Mouse (Mus musculus) frontal cortex, postnatal 25 days (tissue): ENCODE results near the gene Magi1.
A peak's percentile ranks its signal among the peaks of the same experiment; 100 is the strongest.

ENCODE experiments used
- DNase-seq, 2 experiments: peaks; one replicate each; pipeline ENCODE4 v3.0.0; 2022; ENCODE audit warnings: low spot score in 2 of 2

Gene Magi1

GRCm38 (mm10) chr6:94116434-94117432, 167.0 kb downstream of the Magi1 start:
- no peak for DNase-seq

DNA sequence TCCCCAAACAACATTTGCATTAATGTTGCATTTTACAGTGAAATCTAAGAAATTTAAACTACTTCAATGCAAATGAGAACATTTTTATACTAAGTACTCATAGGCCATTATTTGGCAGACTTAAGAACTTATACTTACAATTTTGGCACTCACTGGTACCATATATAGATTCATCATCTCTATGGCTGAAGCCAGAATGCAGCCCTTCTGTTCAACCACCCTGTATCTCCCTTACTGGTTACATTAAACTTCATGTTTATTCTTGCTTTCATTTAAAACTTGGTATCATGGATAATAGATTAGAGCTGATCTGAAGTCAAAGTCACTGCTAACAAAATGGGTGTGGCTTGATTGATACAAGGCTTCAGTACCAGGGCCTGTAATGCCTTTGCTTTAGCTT, 171.9 kb downstream of the Magi1 start:
- DNase-seq, result no peak

DNA sequence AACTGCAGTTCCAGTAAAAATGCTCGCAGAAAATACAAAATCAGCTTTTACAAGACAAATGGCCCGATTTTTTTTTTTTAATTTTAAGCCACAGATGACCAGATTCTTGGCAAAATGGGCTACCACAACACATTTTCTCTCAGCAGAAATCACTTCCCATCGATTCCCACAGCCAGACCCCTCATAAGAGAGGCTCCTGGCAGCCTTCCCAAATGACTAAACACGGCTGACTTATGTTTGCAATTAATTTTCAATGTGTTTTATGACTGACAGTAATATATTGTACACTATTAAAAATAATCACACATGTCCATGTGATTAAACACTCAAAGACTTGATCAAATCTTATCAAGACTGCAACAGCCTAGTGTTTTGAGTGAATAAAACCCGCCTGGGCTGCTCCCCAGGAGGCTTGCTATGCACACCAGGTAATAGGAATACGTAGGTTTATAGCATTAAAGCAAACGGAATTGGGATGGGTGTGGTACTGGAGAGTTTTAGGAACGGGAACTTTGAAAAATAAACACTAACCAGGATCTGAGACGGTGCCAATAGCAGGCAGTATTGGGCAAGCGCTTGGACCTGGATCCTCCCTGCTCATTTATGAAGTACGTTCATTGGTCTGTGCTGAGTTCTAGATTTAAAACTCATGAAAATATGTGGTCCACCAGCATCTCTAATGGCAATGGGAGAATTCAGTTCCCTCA, 176.2 kb downstream of the Magi1 start:
- no peak for DNase-seq

- DNase-seq, result no peak
These were observed 180.1 kb downstream of the Magi1 start for GRCm38 (mm10) chr6:94103581-94103980.

GRCm38 (mm10) chr6:94101256-94101655, 182.5 kb downstream of the Magi1 start:
- DNase-seq, result no peak

DNA sequence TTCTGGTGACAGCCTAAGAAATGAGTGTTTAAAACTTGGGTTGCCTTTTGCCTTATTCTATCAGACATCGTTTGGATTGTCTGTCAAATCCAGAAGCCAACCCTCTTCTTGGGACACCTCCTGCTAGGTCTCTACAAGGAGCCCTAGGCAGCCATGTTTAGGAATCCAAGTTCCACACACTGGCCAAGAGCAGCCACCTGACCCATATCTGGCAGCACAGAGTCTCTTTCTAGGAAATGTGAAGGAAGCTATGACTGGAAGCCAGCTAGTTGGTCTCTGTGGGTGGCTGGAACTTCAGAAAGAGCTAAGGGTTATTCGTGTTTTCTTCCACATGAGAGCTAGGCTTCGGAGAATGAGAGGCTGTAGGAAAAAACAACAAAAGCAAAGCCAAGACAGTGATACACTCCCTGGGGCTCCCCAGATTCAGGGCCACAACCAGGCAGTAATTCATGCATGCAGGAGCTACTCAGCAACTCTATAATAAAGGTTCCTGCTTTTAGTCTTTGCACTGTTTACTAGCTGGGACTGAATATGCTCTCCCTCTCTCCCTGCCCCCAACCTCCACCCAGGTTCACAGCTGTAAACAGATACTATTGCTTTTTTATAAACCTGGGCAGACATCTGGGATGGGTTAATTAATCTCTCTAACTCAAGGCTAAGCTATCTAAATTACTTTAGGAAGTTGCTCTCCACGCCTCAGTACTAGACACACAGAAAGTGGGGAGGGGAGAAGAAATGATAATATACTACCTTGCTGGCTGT, 188.6 kb downstream of the Magi1 start:
- DNase-seq, result no peak

- no peak for DNase-seq
These were observed 190.6 kb downstream of the Magi1 start for GRCm38 (mm10) chr6:94092969-94093597.

DNA sequence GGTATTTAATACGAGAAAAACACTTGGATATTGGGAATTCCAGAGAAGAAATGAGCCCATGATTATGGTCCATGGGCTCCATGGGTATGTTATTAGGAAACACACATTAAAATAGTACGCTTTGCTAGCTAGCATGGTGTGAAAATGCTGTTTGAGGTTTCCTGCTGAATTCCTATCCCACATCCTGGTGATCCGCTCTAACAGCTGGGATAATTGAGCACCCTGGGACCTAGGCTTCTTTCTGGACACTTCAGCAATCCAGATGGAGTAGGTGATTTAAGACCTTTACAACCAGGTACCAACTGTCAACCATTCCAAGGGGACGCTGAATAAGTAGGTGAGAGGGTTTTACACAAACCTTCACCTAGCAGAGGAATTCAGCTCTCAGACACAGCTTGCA, 191.2 kb downstream of the Magi1 start:
- no peak for DNase-seq

DNA sequence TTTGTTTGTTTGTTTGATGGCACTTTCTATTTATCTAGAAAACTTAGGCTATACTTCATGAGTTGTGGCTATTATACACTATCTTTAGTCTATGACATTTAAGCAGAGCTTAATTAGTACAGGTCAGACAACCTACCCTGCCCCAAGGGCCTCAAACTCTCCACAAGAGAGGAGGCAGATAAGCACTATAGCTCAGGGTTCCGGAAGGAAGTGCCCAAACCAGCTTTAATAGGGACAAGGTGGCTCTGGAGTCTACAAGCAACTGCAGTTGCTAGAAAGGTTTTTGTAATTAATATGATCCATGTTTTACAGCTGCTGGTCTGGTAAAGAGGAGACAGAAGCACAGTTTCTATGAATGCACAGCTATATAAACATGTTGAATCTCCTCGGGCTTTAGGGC, 196.9 kb downstream of the Magi1 start:
- DNase-seq, result no peak

DNA sequence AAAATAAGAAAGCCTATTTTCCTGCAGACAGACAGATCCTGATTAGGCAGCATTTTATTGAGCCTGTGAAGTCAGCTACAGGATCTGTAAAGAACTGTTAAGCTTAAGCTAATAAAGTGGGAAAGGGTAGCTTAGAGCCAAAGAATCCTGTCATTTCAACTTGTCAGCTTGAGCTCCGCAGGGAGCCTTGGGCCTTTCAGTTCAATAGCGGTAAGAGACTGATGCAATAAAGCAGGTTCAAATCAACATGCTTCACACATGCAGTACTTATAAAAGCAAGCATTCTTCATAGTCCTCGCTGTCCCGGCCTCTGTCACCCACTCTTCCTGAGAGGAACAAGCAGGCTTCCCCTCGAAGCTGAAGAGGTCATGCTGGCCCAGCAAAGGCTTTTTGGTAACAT, 199.0 kb downstream of the Magi1 start:
- DNase-seq, result no peak

- no peak for DNase-seq
These were observed 200.3 kb downstream of the Magi1 start for GRCm38 (mm10) chr6:94083459-94083858.

- DNase-seq, result peak; percentile 71 to 73
These were observed 202.7 kb downstream of the Magi1 start for GRCm38 (mm10) chr6:94080933-94081545.

GRCm38 (mm10) chr6:94078934-94079333, 204.8 kb downstream of the Magi1 start:
- DNase-seq, result no peak

DNA sequence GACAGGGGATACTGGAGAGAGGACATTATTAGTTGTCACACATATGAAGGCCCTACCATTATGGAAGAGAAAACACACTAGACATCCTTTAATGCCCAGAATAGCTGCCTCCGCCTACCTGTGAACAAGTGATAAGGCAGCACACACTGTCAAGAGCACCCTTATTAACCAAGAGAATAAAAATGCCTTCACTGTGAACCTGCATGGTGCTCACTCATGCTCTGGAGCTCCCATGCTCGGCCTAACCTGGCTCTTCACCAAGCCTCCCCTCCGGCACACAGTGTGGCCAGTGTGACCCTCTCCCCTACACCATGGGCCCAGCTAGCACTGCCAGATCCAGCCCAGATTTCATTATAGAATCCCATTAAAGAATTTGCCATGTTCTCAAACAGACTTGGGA, 206.7 kb downstream of the Magi1 start:
- DNase-seq, result no peak

- no peak for DNase-seq
These were observed 207.7 kb downstream of the Magi1 start for GRCm38 (mm10) chr6:94075990-94076389.

DNA sequence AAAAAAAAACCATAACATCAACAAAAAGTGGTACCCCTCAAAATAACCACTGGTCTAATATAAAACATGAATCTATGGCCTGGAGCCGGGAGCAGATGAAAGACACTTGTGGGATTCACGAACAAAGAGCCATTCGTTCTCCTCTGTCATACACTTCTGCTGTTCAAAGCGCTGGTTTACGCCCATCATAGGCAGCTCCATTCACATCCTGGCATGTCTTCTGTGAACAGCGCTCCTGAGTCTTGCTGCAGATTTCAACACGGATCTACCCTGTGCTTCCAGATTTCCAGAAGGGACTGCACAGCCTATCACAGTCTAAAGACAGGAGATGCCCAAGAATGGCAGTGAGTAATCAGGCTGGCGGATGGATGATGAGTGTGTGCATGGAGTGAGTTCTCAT, 208.5 kb downstream of the Magi1 start:
- DNase-seq, result no peak

DNA sequence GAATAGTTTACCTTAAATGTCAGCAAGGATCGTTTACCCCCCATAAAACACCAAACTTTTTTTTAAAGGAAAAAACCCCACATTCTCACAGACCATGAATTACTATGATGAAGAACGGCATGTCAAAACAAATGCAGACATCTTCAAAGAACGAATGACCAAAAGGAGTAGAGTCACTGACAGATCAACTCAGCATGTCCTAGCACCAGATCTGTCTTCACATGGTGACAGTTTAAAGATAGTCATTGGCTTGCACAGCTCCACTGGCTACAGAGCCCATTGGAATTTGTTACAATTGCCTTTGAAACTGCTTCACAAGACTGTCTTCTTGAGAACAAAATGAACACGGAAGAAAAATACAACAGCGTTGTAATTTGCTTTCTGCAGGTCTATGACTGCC, 212.0 kb downstream of the Magi1 start:
- no peak for DNase-seq

GRCm38 (mm10) chr6:94070702-94071101, 213.0 kb downstream of the Magi1 start:
- peak in 1 of 2 experiments; percentile 27 for DNase-seq

GRCm38 (mm10) chr6:94069421-94069820, 214.3 kb downstream of the Magi1 start:
- DNase-seq, result no peak

- no peak for DNase-seq
These were observed 215.8 kb downstream of the Magi1 start for GRCm38 (mm10) chr6:94067741-94068450.

DNA sequence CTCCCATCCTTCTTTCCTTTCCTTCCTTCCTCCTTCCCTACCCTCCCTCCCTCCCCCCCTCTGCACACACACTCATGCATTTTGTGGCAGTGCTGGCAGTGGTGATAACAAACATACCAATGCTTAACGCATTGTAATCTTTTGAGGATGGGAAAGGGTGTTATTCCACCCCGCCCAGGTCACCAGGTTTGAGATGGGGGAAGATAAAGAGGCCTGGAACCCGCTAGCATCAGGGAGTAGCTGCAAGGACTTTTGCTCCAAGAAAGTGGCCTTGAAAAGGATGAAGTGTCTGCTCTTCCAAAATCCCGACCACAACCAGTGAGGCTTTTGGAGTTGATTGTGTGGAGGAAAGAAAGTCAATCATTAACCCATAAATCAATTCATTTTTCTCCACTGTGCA, 218.9 kb downstream of the Magi1 start:
- DNase-seq, result no peak
